Mouse (Mus musculus) stomach, postnatal 0 days (tissue): ENCODE data around the gene Gmfg.

Experiments
- CTCF ChIP-seq: IDR thresholded peaks from 2 replicates; pipeline ENCODE4 v1.5.1; 2016; ENCODE audit warnings: antibody characterized with exemption, low read depth, mild to moderate bottlenecking, moderate library complexity
- EP300 ChIP-seq: optimal IDR thresholded peaks from 2 replicates; pipeline ENCODE3; 2016; ENCODE audit warnings: antibody characterized with exemption

DNA sequence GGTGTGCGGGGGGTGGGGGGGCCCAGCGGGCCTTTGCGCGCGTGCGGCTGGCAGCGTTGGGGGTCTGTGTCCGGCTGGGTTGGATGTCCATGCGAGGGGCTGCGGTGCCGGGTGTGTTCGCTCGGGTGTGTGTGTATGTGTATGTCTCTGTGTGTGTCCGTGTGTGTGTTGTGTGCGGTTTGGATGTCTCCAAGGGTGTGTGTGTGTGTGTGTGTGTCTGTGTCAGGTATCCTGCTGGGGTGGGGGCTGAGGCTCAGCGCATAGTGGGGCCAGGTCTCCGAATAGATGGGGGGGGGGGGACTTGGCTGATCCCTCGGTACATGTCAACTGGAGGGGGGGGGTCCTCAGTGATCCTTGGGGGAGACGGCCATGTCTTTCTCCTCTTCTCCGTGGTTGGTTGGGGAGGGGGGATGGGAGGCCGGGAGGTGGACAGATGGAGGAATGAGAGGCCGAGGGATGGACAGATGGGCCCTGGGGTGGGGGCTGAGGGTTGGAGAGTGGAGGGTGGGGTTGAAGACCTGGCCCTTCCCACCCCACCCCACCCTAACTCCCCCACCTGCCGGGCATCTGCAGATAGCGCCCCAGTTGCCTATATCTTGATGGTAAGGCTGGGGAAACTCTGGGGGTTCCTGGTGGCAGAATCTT is 15.2 kb downstream of the Gmfg start:
- TF ChIP-seq CTCF: no peak
- no peak for TF ChIP-seq EP300
